Mouse (Mus musculus) kidney, adult 9 months (tissue): ENCODE measurements around the gene Gapdh.
"Not testable (repeated sequence)": the region's sequence is repeated elsewhere in the genome, so short reads cannot be mapped to it uniquely, and the experiment has no call there.

Source experiments
- DNase-seq: peaks from one replicate; pipeline ENCODE4 v3.0.0; 2022

The Gapdh gene

DNA sequence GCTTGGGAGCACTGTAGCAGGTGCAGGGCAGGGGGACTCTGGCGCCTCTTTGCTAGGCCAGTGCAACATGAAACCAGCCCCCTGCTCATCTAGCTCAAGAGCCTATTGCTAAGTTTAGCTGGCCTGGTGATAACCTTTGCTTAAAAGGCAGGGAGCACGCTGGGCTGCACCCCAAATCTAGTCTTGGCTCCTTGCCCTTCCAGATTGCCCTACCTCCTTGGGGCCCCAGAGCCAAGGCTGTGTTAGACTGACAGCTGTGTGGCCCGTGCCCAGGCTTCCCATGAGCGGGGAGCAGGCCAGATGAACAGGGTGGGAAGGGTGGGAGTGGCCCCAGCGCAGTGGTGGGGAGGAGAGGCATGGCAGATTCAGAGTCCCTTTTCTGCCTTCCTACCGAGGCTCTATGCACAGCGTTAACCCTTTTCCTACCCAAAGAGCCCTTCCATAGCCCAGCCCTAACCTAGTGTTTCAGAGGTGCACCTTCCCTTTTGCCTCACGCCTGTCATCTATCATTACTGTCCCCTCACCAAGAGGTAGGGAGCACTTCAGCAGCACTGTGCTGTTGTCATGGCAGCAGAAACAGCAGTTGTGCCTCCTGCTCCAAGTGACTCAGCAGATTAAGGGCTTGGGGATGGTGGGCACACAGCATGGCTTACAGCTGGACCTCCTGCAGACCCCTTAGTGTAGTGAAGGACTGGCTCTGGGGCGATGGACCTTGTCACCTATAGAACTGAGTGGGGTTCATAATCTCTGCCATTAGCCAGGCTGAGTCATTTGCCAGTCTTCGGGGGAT is 789 bp upstream of the Gapdh start:
- no peak for DNase-seq

DNA sequence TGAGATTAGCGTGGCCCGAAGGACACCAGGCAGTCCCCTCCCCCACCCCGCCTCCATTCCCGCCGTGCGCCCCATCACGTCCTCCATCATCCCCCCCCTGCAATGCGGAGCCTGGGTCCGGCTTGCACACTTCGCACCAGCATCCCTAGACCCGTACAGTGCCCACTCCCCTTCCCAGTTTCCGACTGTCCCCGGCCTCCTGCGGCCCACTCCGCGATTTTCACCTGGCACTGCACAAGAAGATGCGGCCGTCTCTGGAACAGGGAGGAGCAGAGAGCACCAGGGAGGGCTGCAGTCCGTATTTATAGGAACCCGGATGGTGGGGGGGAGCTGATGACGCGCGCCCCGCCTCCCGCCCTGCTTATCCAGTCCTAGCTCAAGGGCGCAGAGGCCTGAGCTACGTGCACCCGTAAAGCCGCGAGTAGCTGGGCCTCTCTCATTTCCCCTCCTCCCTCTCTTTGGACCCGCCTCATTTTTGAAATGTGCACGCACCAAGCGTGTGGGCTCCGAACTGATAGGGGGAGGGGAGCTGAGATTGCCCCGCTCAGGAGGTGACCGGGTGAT is 857 bp downstream of the Gapdh start:
- DNase-seq = peak; percentile 98

DNA sequence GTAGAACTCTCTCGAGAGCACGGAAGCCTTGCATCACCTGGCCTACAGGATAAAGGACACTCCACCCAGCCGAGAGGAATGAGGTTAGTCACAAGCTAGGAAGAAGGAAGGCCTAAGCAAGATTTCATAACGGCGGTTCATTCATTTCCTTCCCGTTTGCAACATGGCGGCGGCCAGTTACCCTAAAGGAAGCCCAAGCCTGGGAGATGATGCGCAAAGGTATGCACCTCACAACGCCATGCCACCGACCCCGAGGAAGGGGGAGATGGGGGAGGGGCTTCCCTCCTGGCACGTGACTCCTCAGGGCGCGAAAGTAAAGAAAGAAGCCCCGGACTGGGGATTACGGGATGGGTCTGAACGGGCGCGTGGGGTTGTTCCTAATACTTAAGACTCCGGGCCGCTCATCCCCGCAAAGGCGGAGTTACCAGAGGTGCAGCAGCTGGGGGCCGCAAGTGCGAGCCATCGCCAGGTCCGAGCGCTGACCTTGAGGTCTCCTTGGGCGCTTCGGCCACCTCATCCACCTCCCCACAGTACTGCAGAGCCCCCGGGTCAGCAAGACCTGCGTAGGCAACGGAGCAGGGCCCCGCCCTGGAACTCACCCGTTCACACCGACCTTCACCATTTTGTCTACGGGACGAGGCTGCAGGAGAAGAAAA is 1.5 kb downstream of the Gapdh start:
- DNase-seq = peak; percentile 73

DNA sequence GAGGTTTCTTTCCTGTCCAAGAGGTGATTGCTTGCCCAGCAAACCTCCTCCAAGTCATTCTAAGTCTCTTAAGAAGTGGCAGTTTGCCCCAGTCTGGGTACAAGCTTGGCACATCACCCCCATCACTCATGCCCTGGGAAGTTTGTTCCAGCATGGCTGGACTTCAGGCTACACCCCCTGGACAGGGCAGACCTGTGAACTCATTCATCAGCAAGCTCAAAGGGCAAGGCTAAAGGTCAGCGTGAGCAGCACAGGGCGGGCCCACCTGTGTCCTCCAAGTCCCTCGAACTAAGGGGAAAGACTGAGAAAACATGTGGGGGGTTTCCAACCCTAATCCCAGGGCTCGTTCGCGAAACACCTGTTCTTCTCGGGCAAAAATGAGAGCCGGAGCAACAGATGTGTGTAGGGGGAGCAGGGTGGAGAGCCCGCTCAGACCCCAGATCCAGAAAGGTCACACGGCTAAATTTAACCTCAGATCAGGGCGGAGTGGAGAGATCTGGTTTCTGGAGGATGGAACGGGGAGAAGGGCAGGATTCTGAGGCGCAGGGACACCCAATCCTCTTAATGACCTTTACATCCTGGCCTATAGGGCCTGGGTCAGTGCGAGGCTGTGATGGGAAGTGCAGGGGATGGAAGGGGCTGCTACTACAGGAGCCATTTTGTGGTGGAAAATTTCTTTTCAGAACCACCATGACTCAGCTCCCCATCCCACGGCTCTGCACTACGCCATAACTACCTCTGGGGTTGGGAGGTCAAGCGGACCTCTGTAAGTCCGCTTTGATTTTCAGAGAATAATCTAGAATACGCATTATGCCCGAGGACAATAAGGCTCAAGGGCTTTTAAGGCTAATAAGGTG is 2.2 kb downstream of the Gapdh start:
- peak; percentile 94 for DNase-seq

DNA sequence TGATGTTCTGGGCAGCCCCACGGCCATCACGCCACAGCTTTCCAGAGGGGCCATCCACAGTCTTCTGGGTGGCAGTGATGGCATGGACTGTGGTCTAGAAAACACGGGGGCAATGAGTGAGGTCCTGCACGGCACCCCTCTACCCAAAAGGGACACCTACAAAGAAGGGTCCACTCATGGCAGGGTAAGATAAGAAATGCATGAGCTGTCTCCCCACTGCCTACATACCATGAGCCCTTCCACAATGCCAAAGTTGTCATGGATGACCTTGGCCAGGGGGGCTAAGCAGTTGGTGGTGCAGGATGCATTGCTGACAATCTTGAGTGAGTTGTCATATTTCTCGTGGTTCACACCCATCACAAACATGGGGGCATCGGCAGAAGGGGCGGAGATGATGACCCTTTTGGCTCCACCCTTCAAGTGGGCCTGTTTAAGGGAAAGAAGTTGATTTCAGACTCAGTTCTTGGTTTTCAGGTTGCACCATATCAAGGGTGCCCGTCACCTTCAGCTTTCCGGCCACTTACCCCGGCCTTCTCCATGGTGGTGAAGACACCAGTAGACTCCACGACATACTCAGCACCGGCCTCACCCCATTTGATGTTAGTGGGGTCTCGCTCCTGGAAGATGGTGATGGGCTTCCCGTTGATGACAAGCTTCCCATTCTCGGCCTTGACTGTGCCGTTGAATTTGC is 3.5 kb downstream of the Gapdh start:
- not testable (repeated sequence) for DNase-seq

DNA sequence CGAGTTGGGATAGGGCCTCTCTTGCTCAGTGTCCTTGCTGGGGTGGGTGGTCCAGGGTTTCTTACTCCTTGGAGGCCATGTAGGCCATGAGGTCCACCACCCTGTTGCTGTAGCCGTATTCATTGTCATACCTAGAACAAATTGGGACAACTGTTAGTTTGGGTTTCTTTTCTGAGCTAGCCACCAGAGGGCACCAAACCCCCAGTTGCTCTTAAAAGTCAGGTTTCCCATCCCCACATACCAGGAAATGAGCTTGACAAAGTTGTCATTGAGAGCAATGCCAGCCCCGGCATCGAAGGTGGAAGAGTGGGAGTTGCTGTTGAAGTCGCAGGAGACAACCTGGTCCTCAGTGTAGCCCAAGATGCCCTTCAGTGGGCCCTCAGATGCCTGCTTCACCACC is 4.3 kb downstream of the Gapdh start:
- peak; percentile 72 for DNase-seq

DNA sequence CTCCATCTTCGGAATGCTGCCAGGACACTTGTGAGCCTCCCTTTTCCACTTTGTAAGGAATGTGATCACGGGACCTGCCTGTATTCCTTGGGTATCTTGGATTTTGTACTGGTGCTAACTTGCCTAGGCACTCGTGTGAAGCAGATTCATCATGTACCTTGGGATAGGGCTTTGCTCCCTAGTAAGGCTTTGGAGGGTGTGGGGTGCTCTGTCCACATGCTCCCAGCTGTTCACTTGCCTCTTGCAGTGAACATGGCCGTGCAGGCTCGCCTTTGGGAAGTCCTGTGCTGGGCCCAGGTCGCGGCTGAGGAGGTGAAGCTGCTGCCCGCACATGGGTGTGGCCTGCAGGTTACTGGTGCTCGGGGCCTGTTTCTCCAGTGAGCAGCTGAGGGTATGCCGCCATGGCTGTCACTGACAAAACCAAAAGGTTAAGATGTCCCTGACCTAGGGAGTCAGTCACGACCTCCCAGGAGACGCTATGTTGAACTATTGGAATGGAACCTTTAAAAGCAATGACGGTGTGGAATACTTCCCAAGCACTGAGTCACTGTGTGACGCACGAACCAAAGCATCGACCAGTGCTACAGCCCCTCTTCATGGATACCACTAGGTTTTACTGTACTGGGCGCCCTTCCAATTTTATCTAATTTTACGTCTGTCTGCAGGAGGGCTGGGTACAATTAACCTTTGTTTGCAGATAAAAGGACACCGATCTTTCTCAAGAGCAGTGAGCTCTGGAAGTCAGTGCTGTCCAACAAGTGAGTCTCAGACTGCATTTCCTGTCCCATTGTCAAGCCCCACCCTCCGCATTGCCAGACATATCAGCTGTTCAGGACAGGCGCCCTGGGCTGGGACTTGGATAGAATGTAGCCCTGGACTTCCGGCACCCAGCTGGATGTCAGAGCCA is 5.2 kb downstream of the Gapdh start:
- DNase-seq = peak; percentile 83

DNA sequence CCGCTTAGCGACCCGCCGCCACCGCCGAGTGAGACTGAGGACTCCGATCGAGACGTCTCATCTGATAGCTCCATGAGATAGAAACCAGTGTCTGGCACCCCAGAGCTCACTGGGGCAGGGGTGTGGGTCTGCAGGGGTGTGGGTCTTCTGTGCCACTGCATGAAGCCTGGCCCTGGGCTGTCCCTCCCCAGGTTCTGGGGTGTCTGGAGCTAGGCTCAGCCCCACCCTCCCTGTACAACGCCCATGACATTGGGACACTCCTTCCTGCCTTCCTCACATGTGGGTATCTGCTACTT is 5.8 kb downstream of the Gapdh start:
- no peak for DNase-seq

DNA sequence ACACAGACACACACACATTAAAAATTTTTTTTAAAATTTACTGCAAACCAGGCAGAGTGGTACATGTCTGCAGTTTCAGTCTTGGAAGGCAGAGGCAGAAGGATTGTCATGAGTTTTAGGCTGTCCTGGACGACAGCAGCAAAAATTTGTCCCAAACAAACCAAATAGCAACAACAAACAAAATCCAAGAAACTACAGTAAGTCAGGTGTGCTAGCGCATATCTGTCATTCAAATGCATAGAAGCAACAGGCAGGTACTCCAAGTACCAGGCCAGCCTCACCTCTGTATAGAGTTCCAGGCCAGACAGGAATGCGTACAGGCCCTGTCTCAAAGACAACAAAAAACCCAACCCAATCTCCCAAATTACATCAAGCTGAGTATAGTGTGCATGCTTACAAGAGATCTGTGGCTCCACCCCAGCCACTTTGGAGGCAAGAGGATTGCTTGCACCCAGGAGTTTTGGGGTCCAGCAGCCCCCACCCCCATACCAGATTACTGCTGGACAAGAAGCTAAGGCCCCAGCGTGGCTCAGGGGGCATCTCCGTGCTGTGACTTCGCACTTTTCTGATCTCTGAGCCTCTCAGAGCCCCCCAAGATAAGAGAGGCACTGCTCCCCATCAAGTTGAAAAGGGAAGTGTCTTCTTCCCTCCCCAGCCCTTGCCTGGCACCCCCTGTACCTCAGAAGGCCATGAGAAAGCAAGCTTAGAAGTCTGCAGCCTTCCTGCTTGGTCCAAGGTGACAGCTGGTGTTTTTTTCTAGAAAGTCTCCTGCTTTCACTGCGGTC is 6.3 kb downstream of the Gapdh start:
- DNase-seq = no peak

DNA sequence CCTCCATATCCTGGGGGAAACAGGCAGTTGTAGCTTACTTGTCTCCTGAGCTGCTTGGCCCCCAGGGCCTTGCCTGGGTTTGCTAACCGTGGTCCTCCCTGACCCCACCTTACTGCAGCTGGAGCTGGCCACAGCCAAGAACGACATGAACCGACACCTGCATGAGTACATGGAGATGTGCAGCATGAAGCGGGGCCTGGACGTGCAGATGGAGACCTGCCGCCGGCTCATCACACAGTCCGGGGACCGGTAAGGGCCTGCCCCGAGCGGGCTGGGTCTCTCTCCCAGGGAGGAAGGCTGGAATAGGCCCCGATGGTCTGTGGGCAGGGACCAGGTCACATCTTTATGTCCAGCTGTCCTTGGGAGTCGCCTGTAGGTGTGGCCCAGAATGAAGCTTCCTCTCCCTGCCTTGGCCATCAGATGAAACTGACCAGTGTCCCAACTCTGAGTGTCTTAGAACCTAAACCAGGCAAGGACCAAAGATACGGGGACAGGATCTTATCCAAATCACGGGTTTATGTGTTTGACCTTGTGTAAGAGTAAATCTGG is 7.2 kb downstream of the Gapdh start:
- no peak for DNase-seq

DNA sequence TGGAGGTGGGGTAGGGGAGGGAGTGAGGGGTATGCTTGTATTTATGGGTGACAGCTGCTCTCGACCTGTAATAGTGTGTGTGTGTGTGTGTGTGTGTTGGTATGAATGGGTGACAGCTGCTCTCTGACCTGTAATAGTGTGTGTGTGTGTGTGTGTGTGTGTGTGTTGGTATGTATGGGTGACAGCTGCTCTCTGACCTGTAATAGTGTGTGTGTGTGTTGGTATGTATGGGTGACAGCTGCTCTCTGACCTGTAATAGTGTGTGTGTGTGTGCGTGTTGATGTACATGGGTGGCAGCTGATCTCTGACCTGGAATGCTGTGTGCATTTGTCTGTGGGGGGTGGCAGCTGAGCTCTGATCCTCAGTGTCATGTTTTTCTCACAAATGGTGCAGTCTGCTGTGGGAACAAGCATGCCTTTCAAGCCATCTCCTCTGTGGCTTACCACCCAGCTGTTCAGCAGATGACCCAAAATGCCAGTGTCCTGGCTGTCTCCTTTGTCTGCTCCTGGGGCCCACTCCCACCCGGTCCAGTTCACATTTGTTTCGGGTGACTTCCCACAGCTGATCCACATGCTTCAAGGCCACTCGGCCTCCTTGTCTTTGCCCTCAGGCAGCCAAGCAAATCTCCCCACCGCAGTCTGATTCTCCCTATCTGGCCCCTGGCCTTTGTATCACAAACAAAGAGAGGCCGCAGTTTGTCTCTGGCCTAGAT is 9.2 kb downstream of the Gapdh start:
- no peak for DNase-seq

DNA sequence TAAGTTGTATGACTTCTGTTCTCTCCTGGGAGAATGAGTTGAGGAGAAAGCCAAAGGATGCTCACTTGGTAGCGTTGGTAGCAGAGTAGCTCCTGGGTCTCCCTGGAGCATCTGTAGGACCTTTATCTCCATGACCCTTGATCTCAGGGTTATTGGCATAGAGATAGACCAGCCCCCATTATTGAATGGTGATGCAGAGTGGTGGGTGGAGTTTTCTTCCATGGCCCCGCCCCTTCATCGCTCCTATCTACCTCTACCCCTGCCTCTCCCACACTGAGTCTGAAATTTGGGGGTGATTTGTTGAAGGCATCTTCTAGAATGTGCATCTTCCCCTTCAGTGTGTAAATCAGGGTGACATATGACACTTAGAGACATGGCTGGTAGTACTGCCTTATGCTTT is 9.8 kb downstream of the Gapdh start:
- DNase-seq = no peak

DNA sequence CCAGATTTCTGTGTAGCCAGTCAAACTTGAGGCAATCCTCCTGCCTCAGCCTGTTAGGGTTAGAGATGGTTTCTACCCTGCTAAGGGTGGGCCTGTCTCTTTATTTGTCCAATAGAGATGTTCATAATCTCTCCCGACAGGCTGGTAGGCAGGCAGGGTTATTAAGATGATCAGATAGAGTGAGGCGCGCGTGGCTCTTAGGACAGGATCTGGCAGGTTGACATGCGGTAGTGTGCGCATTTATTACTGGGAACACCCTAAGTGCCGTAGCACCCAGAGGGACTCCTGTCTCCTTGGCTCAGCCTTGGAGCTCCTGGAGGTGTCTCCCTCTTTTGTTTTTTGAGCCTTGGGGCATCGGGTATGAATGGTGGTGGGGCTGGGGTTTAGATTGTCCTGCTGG is 11.0 kb downstream of the Gapdh start:
- DNase-seq = no peak

DNA sequence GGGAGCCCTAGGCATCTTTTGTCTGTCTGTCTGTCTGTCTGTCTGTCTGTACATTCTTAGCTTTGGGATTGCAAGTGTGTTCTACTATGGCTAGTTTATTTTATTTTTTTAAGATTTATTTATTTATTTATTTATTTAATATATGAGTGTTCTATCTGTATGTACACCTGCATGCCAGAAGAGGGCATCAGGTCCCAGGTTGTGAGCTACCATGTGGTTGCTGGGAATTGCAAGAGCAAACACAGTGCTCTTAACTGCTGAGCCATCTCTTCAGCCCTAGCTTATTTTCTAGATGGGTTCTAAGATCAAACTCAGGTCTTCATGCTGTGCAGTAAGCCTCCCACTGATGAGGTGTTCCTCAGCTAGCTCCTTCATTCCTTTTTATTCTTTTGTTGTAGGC is 11.7 kb downstream of the Gapdh start:
- no peak for DNase-seq

DNA sequence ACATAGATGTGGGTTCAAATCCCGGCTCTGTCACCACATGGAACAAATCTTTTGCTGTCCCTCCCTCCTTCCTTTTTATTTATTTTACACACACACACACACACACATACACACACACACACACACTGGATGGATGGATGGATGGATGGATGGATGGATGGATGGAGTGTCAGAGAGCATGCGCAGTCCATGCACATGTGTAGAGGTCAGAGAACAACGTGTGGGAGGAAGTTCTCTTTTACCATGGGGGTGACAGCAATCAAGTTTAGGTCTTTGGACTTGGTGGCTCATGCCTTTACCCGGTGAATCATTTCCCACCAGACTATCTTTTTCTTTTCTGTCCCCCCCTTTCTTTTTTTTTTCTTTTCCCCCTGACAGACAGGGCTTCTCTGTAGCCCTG is 12.6 kb downstream of the Gapdh start:
- no peak for DNase-seq

DNA sequence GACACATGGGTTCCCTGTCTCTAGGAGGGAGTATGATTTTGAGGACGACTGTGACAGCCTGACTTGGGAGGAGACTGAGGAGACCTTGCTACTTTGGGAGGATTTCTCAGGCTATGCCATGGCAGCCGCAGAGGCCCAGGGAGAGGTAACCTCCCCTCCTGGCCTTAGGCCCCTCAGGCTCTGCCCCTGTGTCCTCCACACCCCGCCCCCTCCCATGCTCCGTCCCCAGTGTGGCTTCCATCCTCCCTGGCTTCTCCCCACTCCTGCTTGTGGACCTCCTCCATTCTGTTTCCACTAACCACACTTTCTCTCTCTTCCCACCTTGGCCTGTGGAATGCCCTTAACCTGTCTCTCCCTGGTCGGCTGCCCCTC is 13.3 kb downstream of the Gapdh start:
- DNase-seq = no peak

DNA sequence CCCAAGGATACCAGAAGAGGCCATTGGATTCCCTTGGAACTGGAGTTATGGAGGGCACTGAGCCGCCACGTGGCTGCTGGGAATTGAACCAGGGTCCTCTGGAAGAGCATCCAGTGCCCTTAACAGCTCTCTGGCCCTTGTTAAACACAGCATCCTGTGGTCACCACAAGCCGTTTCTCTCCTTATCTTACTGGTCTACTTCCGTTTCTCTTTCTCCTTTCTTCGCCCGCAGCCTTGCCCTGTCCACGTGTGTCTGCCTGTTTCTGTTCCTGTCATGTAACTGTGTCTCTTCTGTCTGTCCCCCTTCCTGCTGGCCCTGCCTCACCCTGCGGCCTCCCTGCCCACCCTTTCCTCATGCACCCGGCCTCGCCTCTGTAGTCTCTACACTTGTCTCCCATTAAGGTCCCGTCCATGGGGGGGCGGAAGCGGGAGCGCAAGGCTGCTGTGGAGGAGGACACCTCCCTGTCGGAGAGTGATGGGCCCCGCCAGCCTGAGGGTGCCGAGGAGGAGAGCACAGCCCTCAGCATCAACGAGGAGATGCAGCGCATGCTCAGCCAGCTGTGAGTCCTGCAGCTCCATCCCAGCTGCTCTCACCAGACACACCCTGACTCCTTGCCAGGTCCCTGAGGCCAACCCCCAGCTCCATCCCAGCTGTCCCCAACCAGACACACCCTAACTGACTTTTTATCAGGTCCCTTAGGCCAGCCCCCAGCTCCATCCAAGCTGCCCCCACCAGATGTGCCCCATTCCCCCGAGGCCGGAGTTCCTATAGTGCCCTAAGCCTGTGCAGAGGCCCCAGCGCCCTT is 13.9 kb downstream of the Gapdh start:
- no peak for DNase-seq

DNA sequence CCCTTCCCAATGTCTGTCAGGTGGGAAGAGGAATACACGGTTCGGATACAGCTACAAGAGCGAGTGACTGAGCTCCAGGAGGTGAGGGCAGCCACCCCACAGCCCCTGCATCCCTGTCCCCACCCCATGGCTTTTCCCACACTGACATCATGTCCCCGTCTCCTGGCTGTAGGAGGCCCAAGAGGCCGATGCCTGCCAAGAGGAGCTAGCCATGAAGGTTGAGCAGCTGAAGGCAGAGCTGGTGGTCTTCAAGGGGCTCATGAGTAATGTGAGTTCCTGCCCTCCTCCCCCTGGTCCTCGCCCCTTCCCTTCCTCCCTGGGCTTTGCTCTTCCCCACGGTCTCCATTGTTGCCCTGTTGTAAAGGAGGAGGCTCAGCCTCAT is 16.7 kb downstream of the Gapdh start:
- DNase-seq = no peak

DNA sequence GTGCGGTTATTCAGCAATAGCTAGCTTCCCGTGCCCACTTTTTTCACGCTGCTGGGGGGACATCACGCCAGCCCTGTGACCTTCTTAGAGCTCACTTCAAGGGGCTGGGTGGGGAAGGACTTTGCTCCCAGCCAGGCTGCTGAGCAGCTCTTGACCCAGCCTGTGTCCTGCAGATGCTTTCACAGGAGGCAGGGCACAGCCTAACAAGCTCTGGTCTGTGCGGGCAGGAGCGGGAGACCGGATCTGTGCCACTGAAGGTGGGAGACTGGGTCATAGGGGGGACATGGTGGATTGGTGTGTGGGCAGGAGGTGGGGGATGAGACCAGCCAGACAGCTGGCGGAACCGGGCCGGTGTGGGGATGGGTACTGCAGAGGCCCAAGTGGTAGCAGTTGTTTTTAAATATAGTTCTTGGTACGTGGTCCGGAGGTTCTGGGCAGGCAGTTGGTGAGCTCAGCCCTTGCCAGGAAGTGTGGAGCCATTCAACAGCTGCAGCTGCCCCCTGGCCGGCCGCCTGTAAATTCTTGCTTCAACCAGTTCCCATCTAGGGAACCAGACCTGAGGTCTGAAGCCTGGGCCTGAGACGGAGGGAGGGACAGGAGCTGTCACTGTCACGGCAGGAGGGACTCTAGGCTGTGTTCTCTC is 17.2 kb downstream of the Gapdh start:
- peak; percentile 70 for DNase-seq
